Mouse (Mus musculus) lung, embryonic 16.5 days (tissue): Measurements from ENCODE around the gene Lce1g. TPM values are rescaled to one million over a fixed set of nuclear protein-coding genes. Genes with fewer than 3 reads are reported as not detected.

Source experiments
- ATAC-seq: fragments of 200-750 bp; cut with Nextera tagmentation; 2 replicates; pipeline ENCODE4 v1.8.0; 2017; ENCODE audit warnings: low read depth, mild to moderate bottlenecking, moderate library complexity
- H3K27ac ChIP-seq: fragments of 300-500 bp; sonication (generic); 2 replicates; pipeline ENCODE4 v1.5.1; 2014; ENCODE audit warnings: mild to moderate bottlenecking, control low read depth, low read length
- H3K27me3 ChIP-seq: fragments of 300-500 bp; sonication (generic); 2 replicates; pipeline ENCODE4 v1.6.1; 2014; ENCODE audit warnings: low read depth, low read length, mixed read lengths; ENCODE audit not compliant: control insufficient read depth, insufficient read depth
- H3K36me3 ChIP-seq: fragments of 300-500 bp; sonication (generic); 2 replicates; pipeline ENCODE4 v1.6.1; 2014; ENCODE audit warnings: low read length; ENCODE audit not compliant: control insufficient read depth, insufficient read depth
- H3K4me1 ChIP-seq: fragments of 300-500 bp; sonication (generic); replicated peaks from 2 replicates; pipeline ENCODE4 v1.6.1; 2014; ENCODE audit warnings: low read length, mixed read lengths; ENCODE audit not compliant: control insufficient read depth, insufficient read depth
- H3K4me2 ChIP-seq: fragments of 300-500 bp; sonication (generic); 2 replicates; pipeline ENCODE4 v1.6.1; 2014; ENCODE audit warnings: low read depth, low read length, control low read depth
- H3K4me3 ChIP-seq: fragments of 300-500 bp; sonication (generic); 2 replicates; pipeline ENCODE4 v1.5.1; 2014; ENCODE audit warnings: mild to moderate bottlenecking, low read length, control low read depth
- H3K9ac ChIP-seq: fragments of 300-500 bp; sonication (generic); 2 replicates; pipeline ENCODE4 v1.6.1; 2014; ENCODE audit warnings: low read length, control low read depth
- H3K9me3 ChIP-seq: fragments of 300-500 bp; sonication (generic); 2 replicates; pipeline ENCODE4 v1.6.1; 2016; ENCODE audit warnings: low read length; ENCODE audit not compliant: control insufficient read depth
- WGBS: fragments of 180-500 bp; shearing (Covaris S2); extraction: QIAGEN DNeasy Blood & Tissue Kit; methylation state at CpG from one replicate; pipeline ENCODE4 v1.1.7; 2014; 5-methylcytosine and 5-hydroxymethylcytosine counted together
- polyA plus RNA-seq: library from polyadenylated mRNA; unstranded; fragments of >200 nt; fragmentation: Nextera tagmentation; extraction: Ambion mirVana; gene quantifications from 2 replicates; pipeline ENCODE4 v1.2.1, GENCODE M21; 2015

The Lce1g gene
- polyA plus RNA-seq, 1 experiment from 2014 or later, result not detected

DNA sequence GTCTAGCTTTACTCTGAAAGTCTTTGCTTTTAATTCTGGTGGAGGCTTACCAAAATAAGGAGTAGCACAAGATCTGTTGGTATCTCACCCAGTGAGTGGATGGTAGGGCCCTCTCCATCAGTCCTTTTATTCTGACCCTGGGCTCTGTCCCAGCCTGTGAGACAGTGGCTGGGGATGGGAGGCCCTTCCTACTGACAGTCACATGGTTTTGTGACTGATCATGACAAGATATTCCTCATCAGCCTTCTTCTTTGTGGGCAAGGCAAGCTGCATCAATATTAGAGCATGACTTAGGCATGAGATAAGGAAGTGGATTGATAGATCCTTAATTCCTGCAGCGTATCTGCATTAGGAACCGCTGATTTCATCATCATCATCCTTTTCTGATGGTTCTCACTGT is 43.2 kb downstream of the Lce1g start, which contains the start of gene Lce1e:
Gene Lce1e, minus strand, starts transcription at position 101 of the 400 bp plus-strand sequence.
- H3K27me3 ChIP-seq, result no peaks in the 10 kb centered on the region
- no peaks in the 10 kb centered on the region for H3K4me1 ChIP-seq
- H3K36me3 ChIP-seq, result no peaks in the 10 kb centered on the region
- no peak within 1 kb of the TSS for H3K4me2 ChIP-seq
- ATAC-seq, result no peak
- no peak within 1 kb of the TSS for H3K4me3 ChIP-seq
- WGBS, result 80% methylated on average over 2 of the region's 2 CpGs
- H3K9ac ChIP-seq, result no peak within 1 kb of the TSS
- H3K27ac ChIP-seq, result no peak within 1 kb of the TSS
- no peaks in the 10 kb centered on the region for H3K9me3 ChIP-seq

Other genes with a start within 250 kb of the Lce1g start
- gene 2310046K23Rik, start 217.8 kb downstream of the Lce1g start, polyA plus RNA-seq, result not detected in 2 replicates
- 0.64 TPM in 1 of 2 replicates, not detected in the other for gene Ivl, start 178.6 kb downstream of the Lce1g start, polyA plus RNA-seq
- not detected in 2 replicates for gene Smcp, start 163.3 kb downstream of the Lce1g start, polyA plus RNA-seq
- not detected in 2 replicates for gene 2210017I01Rik, start 144.8 kb downstream of the Lce1g start, polyA plus RNA-seq
- gene Lce6a, start 130.7 kb downstream of the Lce1g start, polyA plus RNA-seq, result not detected in 2 replicates
- gene Lce1a1, start 104.0 kb downstream of the Lce1g start, polyA plus RNA-seq, result 0.31 TPM in 1 of 2 replicates, not detected in the other
- not detected in 2 replicates for gene Lce1b, start 95.4 kb downstream of the Lce1g start, polyA plus RNA-seq
- not detected in 2 replicates for gene Lce1a2, start 82.0 kb downstream of the Lce1g start, polyA plus RNA-seq
- not detected in 2 replicates for gene Lce1c, start 73.1 kb downstream of the Lce1g start, polyA plus RNA-seq
- gene Lce1d, start 65.1 kb downstream of the Lce1g start, polyA plus RNA-seq, result not detected in 2 replicates
- gene Lce1e, start 43.3 kb downstream of the Lce1g start, polyA plus RNA-seq, result not detected in 2 replicates
- not detected in 2 replicates for gene Lce1f, start 32.0 kb downstream of the Lce1g start, polyA plus RNA-seq
- gene Gm38119, start 13.2 kb downstream of the Lce1g start, polyA plus RNA-seq, result not detected in 2 replicates
- not detected in 2 replicates for gene Lce1h, start 12.7 kb upstream of the Lce1g start, polyA plus RNA-seq
- gene Lce1i, start 26.6 kb upstream of the Lce1g start, polyA plus RNA-seq, result not detected in 2 replicates
- gene Lce1j, start 38.2 kb upstream of the Lce1g start, polyA plus RNA-seq, result not detected in 2 replicates
- not detected in 2 replicates for gene Lce1k, start 55.6 kb upstream of the Lce1g start, polyA plus RNA-seq
- not detected in 2 replicates for gene Kprp, start 74.9 kb upstream of the Lce1g start, polyA plus RNA-seq
- gene Lce1l, start 98.9 kb upstream of the Lce1g start, polyA plus RNA-seq, result not detected in 2 replicates
- gene 2310050C09Rik, start 117.9 kb upstream of the Lce1g start, polyA plus RNA-seq, result not detected in 2 replicates
- not detected in 2 replicates for gene Lce3a, start 173.9 kb upstream of the Lce1g start, polyA plus RNA-seq
- gene Lce3b, start 180.6 kb upstream of the Lce1g start, polyA plus RNA-seq, result not detected in 2 replicates
- gene Lce3c, start 192.1 kb upstream of the Lce1g start, polyA plus RNA-seq, result not detected in 2 replicates
- gene Lce3d, start 205.1 kb upstream of the Lce1g start, polyA plus RNA-seq, result not detected in 2 replicates
- not detected in 2 replicates for gene Lce3e, start 214.7 kb upstream of the Lce1g start, polyA plus RNA-seq
- 0.70 TPM in 1 of 2 replicates, not detected in the other for gene Lce3f, start 239.9 kb upstream of the Lce1g start, polyA plus RNA-seq